Mouse (Mus musculus) embryonic facial prominence, embryonic 13.5 days (tissue): ENCODE results near the gene S1pr5. TPM values are rescaled to one million over a fixed set of nuclear protein-coding genes. Genes with fewer than 3 reads are reported as not detected.

ENCODE experiments used
- ATAC-seq: fragments of 200-750 bp; cut with Nextera tagmentation; 2 replicates; pipeline ENCODE4 v1.8.0; 2017; ENCODE audit warnings: low read depth; ENCODE audit not compliant: insufficient number of reproducible peaks, insufficient read depth, low FRiP score, low TSS enrichment
- H3K27ac ChIP-seq: fragments of 300-500 bp; sonication (generic); 2 replicates; pipeline ENCODE4 v1.5.1; 2015; ENCODE audit warnings: moderate library complexity, mild to moderate bottlenecking, inconsistent platforms
- H3K27me3 ChIP-seq: fragments of 300-500 bp; sonication (generic); 2 replicates; pipeline ENCODE4 v1.6.1; 2015; ENCODE audit warnings: mild to moderate bottlenecking, inconsistent platforms
- H3K36me3 ChIP-seq: fragments of 300-500 bp; sonication (generic); 2 replicates; pipeline ENCODE4 v1.6.1; 2015; ENCODE audit warnings: mild to moderate bottlenecking, inconsistent platforms
- H3K4me1 ChIP-seq: fragments of 300-500 bp; sonication (generic); 2 replicates; pipeline ENCODE4 v1.6.1; 2015; ENCODE audit warnings: inconsistent platforms
- H3K4me2 ChIP-seq: fragments of 300-500 bp; sonication (generic); 2 replicates; pipeline ENCODE4 v1.6.1; 2015; ENCODE audit warnings: moderate library complexity, mild to moderate bottlenecking, inconsistent platforms
- H3K4me3 ChIP-seq: fragments of 300-500 bp; sonication (generic); 2 replicates; pipeline ENCODE4 v1.5.1; 2015; ENCODE audit warnings: mild to moderate bottlenecking, inconsistent platforms
- H3K9ac ChIP-seq: fragments of 300-500 bp; sonication (generic); 2 replicates; pipeline ENCODE4 v1.6.1; 2015; ENCODE audit warnings: mild to moderate bottlenecking, inconsistent platforms
- H3K9me3 ChIP-seq: fragments of 300-500 bp; sonication (generic); 2 replicates; pipeline ENCODE4 v1.6.1; 2016; ENCODE audit warnings: inconsistent platforms
- WGBS: fragments of 180-500 bp; shearing (Covaris S2); methylation state at CpG from one replicate; pipeline ENCODE4 v1.1.7; 2015; ENCODE audit warnings: mixed read lengths; 5-methylcytosine and 5-hydroxymethylcytosine counted together
- polyA plus RNA-seq: library from polyadenylated mRNA; unstranded; fragments of >200 nt; fragmentation: Nextera tagmentation; extraction: Ambion mirVana; gene quantifications from 2 replicates; pipeline ENCODE4 v1.2.1, GENCODE M21; 2015

The S1pr5 gene
- polyA plus RNA-seq, 1 experiment from 2014 or later: 0.58 TPM

GRCm38 (mm10) chr9:21216050-21216841 is 32.0 kb downstream of the S1pr5 start:
- H3K9ac ChIP-seq: no peak overlapping the region
- H3K36me3 ChIP-seq: no peaks in the 10 kb centered on the region
- no peaks in the 10 kb centered on the region for H3K9me3 ChIP-seq
- H3K27me3 ChIP-seq: no peaks in the 10 kb centered on the region
- H3K4me2 ChIP-seq: no peak overlapping the region
- no peak overlapping the region for H3K27ac ChIP-seq
- WGBS: 64% methylated on average over 25 of the region's 25 CpGs
- no peak overlapping the region for H3K4me3 ChIP-seq
- no peak for ATAC-seq
- peaks cover 16% of the 10 kb centered on the region for H3K4me1 ChIP-seq

GRCm38 (mm10) chr9:21213617-21214190 is 34.5 kb downstream of the S1pr5 start:
- no peak for ATAC-seq
- Histone ChIP-seq H3K27ac (no peak overlapping the region), H3K27me3 (no peaks in the 10 kb centered on the region), H3K4me2 (no peak overlapping the region), H3K4me3 (no peak overlapping the region), H3K9ac (no peak overlapping the region), H3K4me1 (peaks cover 13% of the 10 kb centered on the region; the same call in 1 of the 2 replicates), H3K9me3 (no peaks in the 10 kb centered on the region), H3K36me3 (peaks cover 4% of the 10 kb centered on the region; the same call in 1 of the 2 replicates)
- WGBS: 22% methylated on average over 7 of the region's 7 CpGs

DNA sequence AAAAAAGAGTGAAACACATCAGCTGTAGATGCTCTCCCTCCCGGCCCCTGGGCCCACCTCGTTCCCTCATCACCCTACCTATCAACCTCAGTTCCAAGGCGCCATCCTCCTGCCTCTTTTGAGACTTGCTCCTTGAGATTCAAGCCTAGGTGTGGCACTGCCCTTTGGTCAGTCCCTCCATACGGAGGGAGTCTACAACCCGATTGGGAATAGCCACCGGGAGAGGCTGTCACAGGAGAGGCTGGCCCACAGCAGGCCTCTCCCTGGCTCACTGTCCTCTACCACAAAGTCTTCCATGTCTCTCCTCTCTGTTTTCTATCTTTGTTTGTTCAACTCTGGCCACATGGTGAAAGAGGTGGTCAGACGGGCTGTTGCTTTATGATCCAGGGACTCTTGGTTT is 36.6 kb downstream of the S1pr5 start:
- 82% methylated on average over 7 of the region's 7 CpGs for WGBS
- ATAC-seq: no peak
- H3K9me3 ChIP-seq: no peaks in the 10 kb centered on the region
- H3K27me3 ChIP-seq: no peaks in the 10 kb centered on the region
- H3K9ac ChIP-seq: no peak overlapping the region
- no peak overlapping the region for H3K4me2 ChIP-seq
- peaks cover 12% of the 10 kb centered on the region; the same call in 1 of the 2 replicates for H3K4me1 ChIP-seq
- H3K4me3 ChIP-seq: no peak overlapping the region
- peaks cover 4% of the 10 kb centered on the region; the same call in 1 of the 2 replicates for H3K36me3 ChIP-seq
- H3K27ac ChIP-seq: no peak overlapping the region

- H3K27ac ChIP-seq: no peak overlapping the region
- 69% methylated on average over 6 of the region's 6 CpGs for whole genome bisulfite sequencing
- H3K36me3 ChIP-seq: peaks cover 4% of the 10 kb centered on the region; the same call in 1 of the 2 replicates
Measured at GRCm38 (mm10) chr9:21210821-21211220, 37.4 kb downstream of the S1pr5 start.

GRCm38 (mm10) chr9:21208626-21209025 is 39.6 kb downstream of the S1pr5 start:
- WGBS: 84% methylated on average over 2 of the region's 2 CpGs
- Histone ChIP-seq H3K36me3 (peaks cover 4% of the 10 kb centered on the region; the same call in 1 of the 2 replicates), H3K9me3 (no peaks in the 10 kb centered on the region), H3K9ac (no peak overlapping the region), H3K4me2 (no peak overlapping the region), H3K27me3 (no peaks in the 10 kb centered on the region), H3K4me3 (no peak overlapping the region), H3K27ac (no peak overlapping the region), H3K4me1 (peaks cover 18% of the 10 kb centered on the region; the same call in 1 of the 2 replicates)
- no peak for ATAC-seq

More at GRCm38 (mm10) chr9:21210821-21211220, 37.4 kb downstream of the S1pr5 start:
- no peak overlapping the region for H3K9ac ChIP-seq
- H3K4me3 ChIP-seq: no peak overlapping the region
- H3K4me2 ChIP-seq: no peak overlapping the region
- H3K4me1 ChIP-seq: peaks cover 8% of the 10 kb centered on the region; the same call in 1 of the 2 replicates
- no peaks in the 10 kb centered on the region for H3K27me3 ChIP-seq
- no peaks in the 10 kb centered on the region for H3K9me3 ChIP-seq
- ATAC-seq: no peak

DNA sequence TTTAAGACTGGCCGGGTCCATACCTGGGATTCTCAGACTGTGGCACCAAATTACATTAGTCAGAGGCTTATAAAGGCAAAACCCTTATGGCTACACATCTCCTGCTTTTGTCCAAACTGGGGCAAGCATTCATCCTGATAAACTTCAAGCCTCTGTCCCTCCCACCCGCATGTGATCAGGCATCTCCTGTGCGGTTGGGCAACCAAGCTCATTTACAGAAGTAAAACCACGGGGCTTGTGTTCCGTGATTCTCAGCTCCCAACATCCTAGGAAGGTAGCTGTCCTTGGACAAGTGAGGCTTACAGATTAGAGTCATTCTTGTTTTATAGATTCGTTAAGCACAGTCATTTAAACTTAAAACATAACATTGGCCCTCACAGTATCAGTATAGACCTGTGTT is 41.4 kb downstream of the S1pr5 start:
- Histone ChIP-seq H3K9me3 (no peaks in the 10 kb centered on the region), H3K9ac (no peak overlapping the region), H3K27ac (no peak overlapping the region), H3K4me2 (no peak overlapping the region), H3K4me1 (peaks cover 17% of the 10 kb centered on the region; the same call in 1 of the 2 replicates), H3K4me3 (no peak overlapping the region), H3K36me3 (peaks cover 4% of the 10 kb centered on the region; the same call in 1 of the 2 replicates), H3K27me3 (no peaks in the 10 kb centered on the region)
- ATAC-seq: no peak
- WGBS: 85% methylated on average over 6 of the region's 6 CpGs

DNA sequence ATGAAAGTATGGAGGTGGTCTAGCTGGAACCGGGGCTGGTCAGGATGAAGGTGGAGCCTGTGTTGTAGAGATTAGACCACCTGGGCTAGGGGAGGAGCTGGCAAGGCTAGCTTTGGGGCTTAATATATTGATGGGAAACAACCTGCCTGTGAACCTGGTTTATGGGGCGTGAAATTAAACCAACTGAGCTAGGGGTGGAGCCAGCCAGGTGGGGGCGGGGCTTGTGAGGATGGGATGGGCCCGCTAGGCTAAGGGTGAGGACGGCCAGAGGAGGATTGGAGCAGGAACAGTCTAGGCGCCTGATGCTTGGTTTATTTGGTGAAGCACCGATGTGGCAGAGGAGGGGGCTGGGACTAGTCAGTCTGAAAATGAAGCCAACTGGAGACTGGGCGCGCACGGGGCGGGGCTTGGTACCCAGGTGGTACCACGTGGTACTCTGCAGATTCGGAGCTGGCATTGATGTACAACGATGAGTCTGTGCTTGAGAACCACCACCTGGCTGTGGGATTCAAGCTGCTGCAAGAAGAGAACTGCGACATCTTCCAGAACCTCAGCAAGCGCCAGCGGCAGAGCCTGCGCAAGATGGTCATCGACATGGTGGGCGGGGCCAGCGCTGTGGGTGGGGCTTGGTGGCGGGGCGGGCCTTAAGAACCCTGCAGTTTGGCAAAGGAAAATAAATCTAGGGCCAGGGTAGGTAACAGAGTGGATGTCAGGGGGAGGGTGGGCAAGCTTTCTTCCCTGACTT is 43.5 kb downstream of the S1pr5 start:
- ATAC-seq: peak; percentile 56; the same call in 1 of the 2 replicates
- Histone ChIP-seq H3K4me1 (peaks cover 12% of the 10 kb centered on the region; the same call in 1 of the 2 replicates), H3K4me3 (peak overlapping the region; percentile 46), H3K27me3 (no peaks in the 10 kb centered on the region), H3K27ac (no peak overlapping the region), H3K4me2 (peak overlapping the region; percentile 70), H3K9me3 (no peaks in the 10 kb centered on the region), H3K36me3 (no peaks in the 10 kb centered on the region; the same call in 1 of the 2 replicates), H3K9ac (peak overlapping the region; percentile 65)
- 4% methylated on average over 23 of the region's 23 CpGs for WGBS

- H3K9me3 ChIP-seq: no peaks in the 10 kb centered on the region
- H3K27ac ChIP-seq: no peak overlapping the region
- no peak overlapping the region for H3K4me3 ChIP-seq
- no peaks in the 10 kb centered on the region; the same call in 1 of the 2 replicates for H3K36me3 ChIP-seq
- H3K9ac ChIP-seq: no peak overlapping the region; the same call in 1 of the 2 replicates
- H3K4me1 ChIP-seq: peaks cover 12% of the 10 kb centered on the region; the same call in 1 of the 2 replicates
- no peaks in the 10 kb centered on the region for H3K27me3 ChIP-seq
- no peak for ATAC-seq
- WGBS: 25% methylated on average over 8 of the region's 8 CpGs
- H3K4me2 ChIP-seq: peak overlapping the region; percentile 70
Measured at GRCm38 (mm10) chr9:21204156-21204527, 44.1 kb downstream of the S1pr5 start.

DNA sequence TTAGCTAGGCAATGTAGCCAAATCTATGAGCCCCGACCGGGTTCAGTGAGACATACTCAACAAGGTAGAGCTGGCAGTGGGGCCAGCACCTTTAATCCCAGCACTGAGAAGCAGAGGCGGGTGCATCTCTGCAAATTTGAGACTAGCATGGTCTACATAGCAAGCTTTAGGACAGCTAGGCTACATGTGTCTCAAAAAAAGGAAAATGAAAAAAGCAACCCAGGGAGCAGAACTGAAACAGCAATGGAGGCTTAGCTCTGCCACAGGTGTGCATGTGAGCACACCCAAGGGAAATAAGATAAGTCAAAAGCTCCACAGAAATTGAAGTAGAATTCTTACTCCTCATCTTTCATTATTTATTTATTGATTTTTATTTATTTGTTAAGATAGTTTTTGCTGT is 49.3 kb downstream of the S1pr5 start:
- ATAC-seq: no peak
- Histone ChIP-seq H3K4me2 (no peak overlapping the region), H3K27ac (no peak overlapping the region), H3K9me3 (no peaks in the 10 kb centered on the region), H3K4me1 (peaks cover 27% of the 10 kb centered on the region), H3K9ac (no peak overlapping the region), H3K4me3 (no peak overlapping the region), H3K36me3 (no peaks in the 10 kb centered on the region; the same call in 1 of the 2 replicates), H3K27me3 (no peaks in the 10 kb centered on the region)
- 85% methylated on average over 3 of the region's 3 CpGs for WGBS

DNA sequence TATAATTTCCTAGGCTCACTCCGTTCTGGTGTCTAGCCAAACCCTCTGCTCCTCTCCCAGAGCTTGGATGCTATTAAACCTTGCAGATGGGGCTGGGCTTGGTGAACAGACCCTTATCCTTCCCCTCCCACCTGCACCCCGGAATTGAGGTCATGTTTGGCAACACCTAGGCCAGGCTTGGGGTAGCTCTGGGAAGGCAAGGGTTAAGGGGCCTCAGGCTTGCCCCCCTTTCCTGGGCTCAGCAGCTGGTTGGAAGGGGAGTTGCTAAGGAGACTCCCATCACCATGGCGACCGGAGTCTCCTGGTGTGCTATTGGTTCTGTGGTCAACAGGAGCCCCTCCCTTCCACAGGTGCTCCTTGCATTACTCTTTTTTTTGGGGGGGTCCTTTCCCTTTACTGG is 50.3 kb downstream of the S1pr5 start:
- 16% methylated on average over 4 of the region's 4 CpGs for WGBS
- ATAC-seq: no peak
- H3K9ac ChIP-seq: no peak overlapping the region
- H3K4me1 ChIP-seq: peaks cover 27% of the 10 kb centered on the region
- no peak overlapping the region for H3K4me3 ChIP-seq
- H3K27ac ChIP-seq: no peak overlapping the region
- no peaks in the 10 kb centered on the region for H3K9me3 ChIP-seq
- no peaks in the 10 kb centered on the region for H3K27me3 ChIP-seq
- H3K4me2 ChIP-seq: peak overlapping the region; percentile 62; the same call in 1 of the 2 replicates
- no peaks in the 10 kb centered on the region; the same call in 1 of the 2 replicates for H3K36me3 ChIP-seq
